Mouse (Mus musculus): ENCODE data around the gene Kalrn.

The Kalrn gene

DNA sequence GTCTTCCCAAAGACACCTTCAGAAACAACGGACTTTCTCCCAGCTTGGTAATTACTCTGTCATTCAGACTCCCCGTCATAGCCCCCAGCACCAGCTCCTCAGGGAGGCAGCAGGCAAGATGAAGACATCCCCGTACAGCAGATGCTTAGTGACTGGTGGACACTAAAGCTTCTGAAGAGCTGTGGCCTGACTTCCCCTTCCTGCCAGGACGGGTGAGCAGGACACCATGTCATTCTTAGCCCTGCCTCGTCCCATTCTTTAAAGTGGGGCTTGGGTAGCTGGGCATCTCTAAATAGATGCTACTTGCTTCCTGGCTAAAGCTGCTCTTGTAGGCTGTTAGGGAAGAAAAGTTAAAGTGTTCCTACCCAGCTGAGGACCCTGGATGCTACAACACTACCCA is 145.7 kb downstream of the Kalrn start:
- CTCF ChIA-PET, result no interaction called here

DNA sequence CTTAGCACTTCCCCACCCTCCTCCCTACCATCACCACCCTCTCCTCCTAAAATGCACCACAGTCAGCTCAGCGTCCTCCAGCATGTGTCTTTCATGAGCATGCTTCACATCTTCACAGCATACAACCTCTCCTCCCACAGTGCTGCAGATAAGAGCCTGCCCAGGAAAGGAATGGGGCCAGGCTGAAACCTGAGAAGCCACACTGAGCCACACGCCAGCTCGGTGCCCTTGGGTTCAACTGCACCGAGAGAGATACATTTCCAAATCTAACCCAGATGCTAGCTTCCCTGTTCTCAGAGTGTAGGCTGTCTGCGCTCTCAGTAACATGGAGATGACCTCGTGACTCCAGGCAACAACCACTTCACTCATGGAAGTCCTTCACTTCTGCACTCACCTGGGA is 151.9 kb downstream of the Kalrn start:
- CTCF ChIA-PET, result no interaction called here

DNA sequence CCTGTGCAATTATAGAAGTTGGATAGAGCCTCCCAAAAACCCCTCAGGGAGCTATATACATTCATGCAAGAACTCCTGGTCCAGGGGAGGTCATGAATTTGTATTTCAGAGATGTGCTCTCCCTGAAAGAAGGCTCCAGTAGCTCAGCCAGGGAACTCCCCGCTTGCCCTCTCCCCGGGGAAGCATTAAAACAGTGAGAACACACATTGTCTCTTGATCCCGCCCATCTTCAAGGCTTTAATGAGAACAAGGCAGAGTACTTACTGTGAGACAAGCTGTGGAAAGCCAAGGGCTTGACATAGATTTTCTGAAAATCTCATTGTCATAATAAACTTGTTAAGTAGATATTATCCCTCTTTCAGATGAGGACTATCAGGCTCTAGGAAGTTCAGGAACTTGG is 155.4 kb downstream of the Kalrn start:
- CTCF ChIA-PET, result no interaction called here

DNA sequence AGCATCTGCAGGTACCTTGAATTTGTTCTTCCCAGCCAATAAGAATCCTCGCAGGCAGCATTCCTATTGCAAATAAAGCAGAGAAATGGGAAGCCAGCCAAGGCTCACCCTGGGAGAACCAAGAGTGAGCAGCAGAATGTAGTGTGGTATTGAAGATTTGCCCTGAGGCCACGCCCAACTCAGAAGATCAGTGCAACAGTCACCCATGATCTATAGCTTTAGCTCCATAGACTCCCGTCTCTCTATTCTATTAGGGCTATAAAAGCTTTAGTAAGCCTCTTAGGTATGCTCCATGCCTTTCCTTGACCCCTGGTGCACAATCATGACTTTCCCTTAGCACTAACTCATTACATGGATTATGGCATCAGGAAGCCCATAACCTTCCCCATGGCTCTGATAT is 155.9 kb downstream of the Kalrn start:
- CTCF ChIA-PET, result no interaction called here

DNA sequence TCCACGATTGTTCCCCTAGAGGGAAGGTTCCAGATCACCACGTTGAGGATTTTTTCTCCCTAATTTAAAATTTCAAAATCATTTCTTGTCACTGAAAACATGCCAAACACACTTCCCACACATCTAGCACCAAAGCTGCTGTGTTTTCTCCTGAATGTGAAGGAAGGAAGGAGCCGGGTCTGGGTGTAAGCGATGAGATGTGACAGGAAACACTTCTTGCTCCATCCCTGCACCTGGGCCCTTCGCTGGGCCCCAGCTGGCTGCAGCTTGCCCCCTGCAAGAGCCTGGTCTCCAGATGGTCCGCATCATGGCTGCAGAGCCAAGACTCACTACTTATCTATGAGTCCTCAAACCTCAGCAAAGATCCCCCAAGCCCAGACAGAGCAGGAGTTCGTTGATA is 158.8 kb downstream of the Kalrn start:
- CTCF ChIA-PET, result interaction anchor here (0.7 kb wide), 1 partner anchor 924 kb away, joined by 4 read pairs; no protein-coding TSS in a partner anchor

DNA sequence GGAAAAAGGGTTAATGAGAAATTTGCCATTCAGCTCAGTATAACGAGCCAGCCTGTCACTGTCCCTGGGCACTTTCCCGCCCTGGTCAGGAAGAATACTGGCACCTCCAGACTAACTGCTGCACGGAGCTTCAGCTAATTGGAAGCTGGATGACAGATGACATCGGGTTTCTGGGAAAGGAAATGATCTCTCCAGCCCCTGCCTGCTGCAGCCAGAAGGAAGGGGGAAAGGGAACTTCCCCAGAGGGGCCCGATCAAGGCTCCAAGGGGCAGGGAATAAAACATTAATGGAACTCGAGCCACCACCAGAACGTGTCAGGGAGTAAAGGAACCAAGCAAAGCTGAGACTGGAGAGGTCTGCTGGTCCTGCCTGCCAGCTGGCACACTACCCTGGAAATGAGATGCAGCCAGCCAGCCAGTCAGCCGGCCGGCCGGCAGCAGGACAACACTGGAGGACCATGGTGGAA is 159.4 kb downstream of the Kalrn start:
- CTCF ChIA-PET, result no interaction called here

DNA sequence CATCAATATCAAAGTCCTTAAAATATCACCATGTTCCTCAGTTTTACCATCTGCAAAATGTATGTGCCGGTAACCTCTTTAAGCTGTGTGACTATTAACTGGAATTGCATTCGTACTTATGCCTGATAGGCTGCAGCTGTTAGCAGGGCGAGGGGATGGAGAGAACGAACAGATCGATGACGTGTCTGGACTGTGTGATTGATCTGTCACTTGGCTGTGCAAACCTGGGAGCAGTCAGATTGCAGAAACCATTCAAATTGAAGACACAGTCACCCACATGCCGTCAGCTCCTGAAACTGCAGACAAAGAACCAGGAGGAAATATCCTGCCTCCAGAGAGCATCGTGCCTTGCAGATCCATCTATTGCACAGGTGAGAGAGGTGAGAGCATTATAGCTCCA is 166.3 kb downstream of the Kalrn start:
- CTCF ChIA-PET, result no interaction called here

DNA sequence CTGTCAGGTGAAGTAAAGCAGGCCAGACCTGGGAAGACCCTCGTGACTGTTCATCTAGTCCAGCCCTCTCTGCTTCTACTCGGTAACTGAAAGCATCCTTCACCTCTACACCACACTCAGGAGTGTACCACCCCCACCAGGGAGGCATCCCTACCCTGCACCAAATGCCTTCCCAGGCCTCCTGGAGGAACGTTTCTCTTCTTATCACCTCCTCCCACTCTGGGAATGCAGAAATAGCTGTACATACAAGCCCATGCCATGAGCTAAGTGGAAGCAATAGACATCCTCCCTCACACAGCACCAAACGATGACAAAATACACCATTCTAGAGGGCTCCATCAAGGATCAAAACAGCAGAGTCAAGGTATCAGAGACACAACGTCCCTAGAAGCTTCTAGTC is 168.2 kb downstream of the Kalrn start:
- CTCF ChIA-PET, result no interaction called here

DNA sequence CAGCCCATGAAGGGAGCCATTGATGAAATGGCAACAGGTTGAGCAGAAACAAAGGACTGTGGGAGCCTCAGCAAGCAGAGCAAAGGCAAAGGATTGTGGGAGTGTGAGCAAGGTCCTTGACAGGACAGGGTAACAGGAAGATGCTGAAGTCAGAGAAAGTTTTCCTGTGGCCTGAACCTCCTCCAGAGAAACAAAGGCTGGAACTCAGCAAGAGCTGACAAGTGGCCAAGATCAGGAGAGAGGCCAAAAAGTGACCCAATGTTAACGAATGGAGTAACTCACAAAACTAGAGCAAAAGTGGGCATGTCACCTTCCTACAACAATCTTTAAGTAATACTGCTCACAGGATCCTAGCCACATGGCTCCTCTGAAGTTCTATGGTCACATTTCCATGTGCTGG is 172.1 kb downstream of the Kalrn start:
- CTCF ChIA-PET, result no interaction called here

DNA sequence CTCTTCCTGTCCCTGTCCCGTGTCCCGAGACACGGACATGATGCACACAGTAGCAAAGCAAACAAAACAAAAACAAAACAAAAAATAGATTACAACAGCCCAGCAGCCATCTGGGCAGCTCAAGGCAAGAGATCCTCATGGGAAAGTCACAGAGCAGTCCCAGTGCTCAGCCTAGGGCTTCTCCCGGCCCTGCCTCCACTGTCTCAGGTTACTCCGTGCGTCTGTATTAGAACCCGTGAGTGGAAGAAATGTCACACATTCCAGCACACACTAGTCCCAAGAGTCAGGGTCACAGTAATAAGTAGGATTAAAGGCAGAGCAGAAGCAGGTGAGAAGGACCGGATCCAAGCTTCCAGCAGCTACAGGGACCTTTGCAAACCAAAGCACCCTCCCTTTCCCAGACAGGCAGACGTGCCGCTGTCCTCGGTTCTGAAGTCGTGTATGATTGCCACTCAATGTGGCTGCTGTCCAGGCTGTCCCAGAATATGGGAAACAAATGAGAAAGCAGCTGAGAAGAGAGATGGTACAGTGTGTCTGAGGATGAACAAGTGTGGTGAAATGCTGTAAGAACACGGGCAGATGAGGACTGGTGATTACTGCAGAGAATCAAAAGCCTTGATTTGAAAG is 173.1 kb downstream of the Kalrn start:
- CTCF ChIA-PET, result no interaction called here

DNA sequence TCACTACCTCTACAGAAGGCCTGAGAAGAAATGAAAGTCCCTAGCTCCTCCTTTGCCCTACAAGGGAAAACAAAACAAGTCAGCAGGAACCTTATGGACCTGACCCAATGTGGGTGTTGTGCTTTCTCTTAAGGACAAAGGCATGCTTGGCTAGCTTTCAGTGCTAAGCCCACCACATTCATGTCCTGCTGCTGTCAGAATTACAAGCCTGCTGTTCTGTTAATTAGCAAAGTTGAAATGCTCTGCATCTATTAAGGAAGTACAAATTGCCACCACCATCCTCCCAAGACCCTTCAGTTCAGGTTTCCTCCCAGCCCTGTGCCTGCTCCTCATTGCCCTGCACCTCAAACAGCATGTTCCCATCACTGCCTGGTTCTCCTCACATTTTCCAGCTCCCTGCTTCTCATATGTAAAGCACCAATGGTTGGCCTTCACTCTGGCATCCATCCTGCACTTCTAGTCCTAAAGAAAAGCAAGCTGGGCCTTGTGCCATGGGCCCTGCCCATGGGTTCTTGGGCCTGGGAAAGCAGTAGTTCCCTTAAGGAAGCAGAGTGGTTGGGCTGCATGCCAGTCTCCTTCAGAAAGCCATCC is 178.0 kb downstream of the Kalrn start:
- CTCF ChIA-PET, result no interaction called here

DNA sequence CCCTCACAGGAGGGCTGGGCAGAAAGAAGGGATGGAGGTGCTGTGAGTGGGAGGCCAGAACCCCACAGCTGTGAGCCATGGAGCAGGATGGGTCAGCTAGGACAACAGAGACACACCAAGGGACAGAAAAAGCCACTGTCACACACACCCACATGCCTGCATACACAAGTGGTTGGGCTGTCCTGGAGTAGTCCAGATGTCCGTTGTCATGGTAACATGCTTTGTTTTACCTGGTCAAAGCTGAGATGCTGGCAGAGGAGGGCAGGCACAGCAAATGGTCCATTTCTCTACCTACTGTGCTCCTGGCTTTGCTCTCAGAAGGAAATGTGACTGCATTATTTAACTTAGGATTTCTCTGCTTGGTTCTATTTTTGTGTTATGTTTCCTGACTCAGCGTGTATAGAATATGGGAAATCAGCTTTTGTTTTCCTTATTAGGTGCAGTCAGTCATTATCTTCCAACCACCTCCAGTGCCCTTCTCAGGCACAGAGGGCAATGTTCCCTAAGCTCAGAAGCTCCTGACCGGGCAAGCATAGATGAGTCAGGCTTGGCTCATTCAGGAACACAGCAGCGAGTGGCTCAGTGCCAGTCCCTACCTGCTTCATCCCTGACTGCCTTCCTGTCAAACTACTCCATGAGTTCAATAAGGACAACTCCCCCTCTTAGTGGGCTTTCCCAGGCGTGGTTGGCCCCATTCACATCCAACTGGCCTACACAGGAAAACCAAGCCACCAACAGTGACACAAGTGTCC is 183.6 kb downstream of the Kalrn start:
- CTCF ChIA-PET, result no interaction called here

DNA sequence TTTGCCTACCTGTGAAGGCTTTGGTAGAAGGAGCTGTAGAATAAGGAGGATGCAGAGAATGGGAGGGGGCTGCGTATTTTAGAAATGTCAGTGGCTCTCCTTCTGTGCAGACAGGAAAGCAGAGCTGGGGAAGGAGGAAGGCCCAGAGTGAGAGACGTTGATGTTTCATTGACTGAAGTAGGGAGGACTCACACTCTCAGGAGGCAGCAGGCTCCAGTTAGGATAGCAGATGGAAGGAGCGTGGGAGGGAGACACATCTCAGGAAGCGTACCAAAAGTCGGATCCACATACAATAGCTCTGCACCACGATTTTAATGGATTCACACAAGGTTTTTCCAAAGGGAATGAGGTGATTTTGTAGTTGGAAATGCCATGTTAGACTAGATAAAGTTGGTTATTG is 184.5 kb downstream of the Kalrn start:
- CTCF ChIA-PET, result no interaction called here

DNA sequence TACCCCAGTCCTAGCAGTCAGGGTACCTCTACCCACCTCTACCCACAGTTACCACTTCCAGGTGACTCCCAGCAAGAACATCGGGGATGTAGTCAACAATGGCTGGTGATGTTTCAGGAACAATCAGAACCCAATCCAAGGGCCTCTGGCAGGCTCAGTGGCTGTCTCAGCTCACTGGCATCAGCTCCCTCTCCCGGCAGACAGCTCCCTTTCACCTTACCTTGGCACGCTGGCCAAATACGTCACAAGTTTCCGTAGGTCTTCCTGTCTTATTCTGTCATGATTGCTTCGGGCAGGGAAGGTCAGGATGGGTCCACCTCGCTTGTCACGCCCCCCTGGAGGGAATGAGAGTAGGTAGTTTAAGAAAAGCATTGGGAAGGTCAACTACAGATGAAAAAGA is 188.3 kb downstream of the Kalrn start:
- CTCF ChIA-PET, result no interaction called here

DNA sequence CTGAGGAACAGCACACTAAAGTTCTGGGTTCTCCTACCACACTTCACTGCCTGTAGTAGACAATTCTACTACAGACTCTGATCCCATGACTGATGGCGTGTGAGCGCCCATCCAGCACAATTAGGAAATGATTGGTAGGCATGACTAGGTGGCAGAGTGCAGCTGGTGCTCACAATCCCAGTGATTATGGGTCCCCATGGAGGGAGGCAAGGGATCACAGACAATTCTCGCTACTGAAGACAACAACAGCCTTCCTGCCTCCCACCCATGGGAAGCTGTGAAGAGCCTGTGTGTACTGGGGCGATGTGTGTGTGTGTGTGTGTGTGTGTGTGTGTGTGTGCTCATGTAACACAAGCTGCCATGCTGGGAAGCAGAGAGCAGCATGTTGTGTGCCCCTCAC is 190.3 kb downstream of the Kalrn start:
- CTCF ChIA-PET, result no interaction called here

DNA sequence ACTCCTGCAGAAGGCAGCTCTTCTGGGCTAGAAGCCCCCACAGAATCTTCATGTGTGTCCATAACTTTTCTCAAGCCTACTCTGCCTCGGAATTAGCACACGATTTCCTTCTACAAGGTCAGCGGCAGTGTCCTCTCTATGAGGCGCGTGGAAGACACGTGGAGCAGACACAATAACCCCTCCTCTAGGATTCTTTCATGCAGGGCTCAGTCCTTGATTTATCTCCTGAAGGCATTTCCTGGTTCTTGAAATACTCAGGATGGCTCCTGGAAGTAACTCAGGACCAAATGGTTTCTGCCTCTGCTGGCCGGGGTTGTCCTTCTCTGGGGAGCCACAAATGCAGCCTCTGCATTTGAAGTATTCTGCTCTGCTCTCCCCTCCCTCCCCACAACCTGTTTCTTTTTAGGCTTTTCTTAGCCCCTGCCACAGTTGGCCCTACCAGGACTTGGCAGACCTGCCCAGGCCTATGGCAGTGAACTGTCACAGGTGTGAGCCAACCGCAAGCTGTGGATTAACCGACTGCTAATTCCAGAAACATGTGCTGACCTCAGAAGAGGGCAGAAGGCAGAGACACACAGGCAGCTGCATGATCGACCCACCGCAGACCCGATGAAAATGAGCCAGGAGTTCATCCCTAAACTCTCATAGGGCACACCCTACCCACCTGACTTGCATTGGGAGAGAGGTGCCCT is 197.0 kb downstream of the Kalrn start:
- CTCF ChIA-PET, result no interaction called here

DNA sequence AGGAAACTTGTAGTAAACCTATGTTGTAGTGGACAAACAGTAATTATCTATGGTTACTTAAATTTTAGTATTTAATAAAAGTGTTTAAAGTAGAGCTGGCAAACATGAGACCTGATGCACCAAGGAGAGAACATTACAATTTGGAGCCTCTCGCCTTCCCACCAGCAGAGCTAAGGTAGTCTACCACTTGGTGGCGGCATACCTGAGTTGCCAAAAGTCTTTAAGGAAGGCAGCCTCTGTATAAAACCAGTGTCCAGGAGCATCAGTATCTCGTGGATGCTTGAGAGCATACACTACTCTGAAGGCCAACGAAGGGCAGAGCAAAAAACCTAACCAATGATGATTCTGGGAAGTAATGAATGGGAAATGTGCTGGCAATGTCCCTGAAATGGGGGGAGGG is 199.8 kb downstream of the Kalrn start:
- CTCF ChIA-PET, result no interaction called here

DNA sequence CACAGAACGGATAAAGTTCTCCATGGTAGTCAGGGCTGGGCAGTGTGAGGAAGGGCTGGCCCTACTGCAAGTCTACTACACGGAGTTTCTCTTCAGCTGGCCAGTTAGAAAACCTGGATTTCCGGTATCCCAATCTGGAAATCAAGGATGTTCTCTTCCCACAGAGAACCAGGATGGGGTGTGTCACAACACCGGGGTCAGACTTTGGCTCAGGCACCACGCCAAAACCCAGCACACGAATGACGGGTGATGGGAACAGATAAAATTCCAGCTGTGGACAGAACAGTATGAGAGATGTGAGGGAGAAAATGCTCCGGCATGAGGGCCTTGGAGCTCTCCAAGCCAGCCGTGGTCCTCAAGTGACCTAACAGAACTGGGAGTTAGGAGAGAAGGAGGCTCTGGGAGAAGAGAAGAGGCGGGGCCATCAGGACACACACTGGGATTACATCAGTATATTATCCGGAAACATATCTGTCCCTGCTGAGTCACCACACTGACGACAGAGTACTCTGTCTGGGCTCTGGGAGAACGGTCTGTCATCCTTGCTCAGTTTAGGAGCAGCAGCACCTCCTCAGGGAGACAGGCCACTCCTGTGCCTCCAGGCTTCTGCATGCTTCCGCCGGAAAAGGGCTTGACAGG is 201.1 kb downstream of the Kalrn start:
- CTCF ChIA-PET, result no interaction called here

DNA sequence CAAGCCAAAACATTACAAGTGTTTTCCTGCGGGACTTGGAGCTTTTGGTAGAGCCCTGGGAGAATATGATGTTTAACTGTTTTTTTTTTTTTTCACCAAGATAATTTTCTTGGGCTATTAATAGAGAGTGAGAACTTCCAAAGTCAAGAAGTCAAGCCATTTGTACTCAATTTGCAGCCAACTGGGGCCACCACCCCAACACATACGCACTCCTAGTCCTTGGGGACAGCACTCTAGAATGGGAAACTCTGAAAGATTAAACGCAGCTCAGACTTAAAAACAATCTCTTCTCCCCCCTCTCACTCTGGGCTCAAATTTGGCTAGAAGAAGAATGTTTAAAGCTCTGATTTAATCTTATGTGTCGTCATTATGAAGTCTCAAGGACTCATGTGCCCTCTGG is 214.1 kb downstream of the Kalrn start:
- CTCF ChIA-PET, result no interaction called here

DNA sequence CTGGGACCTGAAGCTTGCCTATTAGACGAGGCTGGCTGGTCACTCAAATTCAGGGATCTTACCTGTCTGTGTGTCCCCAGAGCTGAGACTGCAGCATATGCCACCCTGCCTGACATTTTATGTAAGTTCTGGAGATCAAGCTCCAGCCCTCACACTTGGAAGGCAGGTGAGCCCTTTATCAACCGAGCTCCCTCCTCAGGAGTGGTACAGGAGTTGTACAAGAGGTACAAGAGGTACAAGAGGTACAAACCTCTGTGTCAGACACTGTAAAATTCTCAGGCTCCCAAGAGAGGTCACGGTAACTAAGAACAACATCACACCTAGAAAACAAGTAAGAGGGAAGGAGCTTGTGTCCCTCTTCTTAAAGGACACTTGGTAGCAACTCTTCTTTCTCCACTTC is 217.8 kb downstream of the Kalrn start:
- CTCF ChIA-PET, result no interaction called here

DNA sequence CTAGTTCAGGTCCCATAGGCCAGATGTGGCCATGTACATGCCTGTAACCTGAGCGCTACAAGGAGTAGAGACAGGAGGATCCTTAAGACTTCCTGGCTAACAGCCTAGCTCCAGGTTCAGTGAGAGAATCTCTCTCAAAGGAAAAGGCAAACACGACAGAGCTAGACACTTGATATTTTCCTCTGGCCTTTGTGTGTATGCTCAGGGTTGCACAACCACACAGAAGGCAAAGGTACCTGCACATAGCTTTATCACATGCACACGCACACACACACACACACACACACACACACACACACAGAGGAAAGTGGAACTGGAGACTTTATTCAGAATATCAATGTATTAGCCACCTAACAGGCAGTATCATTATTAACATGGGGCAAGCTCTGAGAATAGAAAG is 219.3 kb downstream of the Kalrn start:
- CTCF ChIA-PET, result no interaction called here

DNA sequence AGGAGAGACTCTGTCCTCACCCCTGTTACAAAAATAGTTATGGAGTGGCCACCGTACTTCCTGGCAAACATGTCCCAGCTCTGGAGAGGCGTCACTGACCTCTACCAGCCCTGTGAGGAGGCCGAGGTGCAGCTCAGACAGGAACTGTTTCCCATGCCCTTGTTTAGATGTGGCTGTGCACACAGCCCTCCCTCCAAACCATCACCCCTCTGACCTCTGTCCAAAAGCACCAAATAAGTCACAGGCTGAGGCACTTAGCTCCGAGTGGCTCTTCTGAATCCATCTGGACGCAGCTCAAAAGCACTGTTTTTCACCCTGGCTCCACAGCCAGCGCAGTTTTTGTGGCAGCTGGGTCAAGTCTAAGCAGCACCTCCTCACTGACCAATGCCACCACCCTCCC is 220.6 kb downstream of the Kalrn start:
- CTCF ChIA-PET, result interaction anchor here (0.6 kb wide), 1 partner anchor 9 kb away, joined by 3 read pairs; no protein-coding TSS in a partner anchor

Data from spleen, embryonic (tissue).